Mouse (Mus musculus): Measurements from ENCODE around the gene Mpc1. TPM values are rescaled to one million over a fixed set of nuclear protein-coding genes. Genes with fewer than 3 reads are reported as not detected.
A peak's percentile ranks its signal among the peaks of the same experiment; 100 is the strongest.

The Mpc1 gene
- total and polyA plus RNA-seq, 2 experiments: 305 to 762 TPM

- Histone ChIP-seq H3K4me1 (ENCODE audit: control insufficient read depth, insufficient read depth, low read length) (no peaks in the 10 kb centered on the region), H3K36me3 (ENCODE audit: control insufficient read depth, insufficient read depth, low read length) (no peaks in the 10 kb centered on the region), H3K4me3 (ENCODE audit: insufficient read depth, low read depth, low read length) (no peak overlapping the region), H3K27me3 (ENCODE audit: control insufficient read depth, insufficient read depth, low read length) (no peaks in the 10 kb centered on the region), H3K79me2 (ENCODE audit: control insufficient read depth, insufficient read depth, low read length) (no peaks in the 10 kb centered on the region), H3K27ac (replicated peaks; ENCODE audit: insufficient read depth, low read depth, low read length) (no peak overlapping the region), H3K9ac (ENCODE audit: low read depth, low read length) (no peak overlapping the region)
- TF ChIP-seq POLR2A (IDR thresholded peaks at IDR 0.05; ENCODE audit: extremely low read depth, insufficient read depth, low read length) (no peak), CTCF (IDR thresholded peaks at IDR 0.05; ENCODE audit: low read depth, low read length) (no peak)
- WGBS: 60% methylated on average over 3 of the region's 3 CpGs
- DNase-seq (ENCODE audit: extremely low read depth, low read depth, low spot score): no peak
Observed at GRCm38 (mm10) chr17:8239561-8239960, 43.1 kb upstream of the Mpc1 start.

DNA sequence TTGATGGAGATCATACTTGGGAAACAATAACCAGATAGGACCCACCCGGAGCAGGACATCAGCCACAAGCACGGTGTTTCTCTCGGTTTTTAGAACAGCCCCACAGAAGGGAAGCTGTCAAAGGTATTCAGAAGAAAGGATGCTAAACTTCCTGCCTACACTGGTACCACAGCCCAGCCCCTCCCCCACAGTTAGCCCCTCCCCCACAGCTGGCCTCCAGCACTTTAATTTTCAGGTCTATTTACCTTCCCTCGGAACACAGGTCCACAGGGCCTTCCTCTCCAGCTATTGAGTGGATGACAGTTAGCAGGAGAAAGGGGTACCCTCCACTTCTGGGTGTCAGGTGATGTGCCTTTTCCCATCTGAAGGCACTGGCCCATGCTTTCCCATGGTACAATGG is 42.2 kb upstream of the Mpc1 start:
- H3K9ac ChIP-seq (ENCODE audit: low read depth, low read length): no peak overlapping the region
- 73% methylated on average over 4 of the region's 4 CpGs for WGBS
- no peak for TF ChIP-seq CTCF (IDR thresholded peaks at IDR 0.05; ENCODE audit: low read depth, low read length)
- TF ChIP-seq POLR2A (IDR thresholded peaks at IDR 0.05; ENCODE audit: extremely low read depth, insufficient read depth, low read length): no peak
- DNase-seq (ENCODE audit: extremely low read depth, low read depth, low spot score): no peak
- no peaks in the 10 kb centered on the region for H3K4me1 ChIP-seq (ENCODE audit: control insufficient read depth, insufficient read depth, low read length)
- H3K27me3 ChIP-seq (ENCODE audit: control insufficient read depth, insufficient read depth, low read length): no peaks in the 10 kb centered on the region
- no peak overlapping the region for H3K27ac ChIP-seq (replicated peaks; ENCODE audit: insufficient read depth, low read depth, low read length)
- H3K79me2 ChIP-seq (ENCODE audit: control insufficient read depth, insufficient read depth, low read length): no peaks in the 10 kb centered on the region
- no peak overlapping the region for H3K4me3 ChIP-seq (ENCODE audit: insufficient read depth, low read depth, low read length)
- no peaks in the 10 kb centered on the region for H3K36me3 ChIP-seq (ENCODE audit: control insufficient read depth, insufficient read depth, low read length)

GRCm38 (mm10) chr17:8241645-8242044 is 41.1 kb upstream of the Mpc1 start:
- TF ChIP-seq POLR2A (IDR thresholded peaks at IDR 0.05; ENCODE audit: extremely low read depth, insufficient read depth, low read length) (no peak), CTCF (IDR thresholded peaks at IDR 0.05; ENCODE audit: low read depth, low read length) (no peak)
- no peaks in the 10 kb centered on the region for H3K79me2 ChIP-seq (ENCODE audit: control insufficient read depth, insufficient read depth, low read length)
- H3K4me3 ChIP-seq (ENCODE audit: insufficient read depth, low read depth, low read length): no peak overlapping the region
- 84% methylated on average over 12 of the region's 12 CpGs for WGBS
- H3K27me3 ChIP-seq (ENCODE audit: control insufficient read depth, insufficient read depth, low read length): no peaks in the 10 kb centered on the region
- no peak overlapping the region for H3K9ac ChIP-seq (ENCODE audit: low read depth, low read length)
- DNase-seq (ENCODE audit: extremely low read depth, low read depth, low spot score): no peak
- no peaks in the 10 kb centered on the region for H3K36me3 ChIP-seq (ENCODE audit: control insufficient read depth, insufficient read depth, low read length)
- no peak overlapping the region for H3K27ac ChIP-seq (replicated peaks; ENCODE audit: insufficient read depth, low read depth, low read length)
- H3K4me1 ChIP-seq (ENCODE audit: control insufficient read depth, insufficient read depth, low read length): no peaks in the 10 kb centered on the region

DNA sequence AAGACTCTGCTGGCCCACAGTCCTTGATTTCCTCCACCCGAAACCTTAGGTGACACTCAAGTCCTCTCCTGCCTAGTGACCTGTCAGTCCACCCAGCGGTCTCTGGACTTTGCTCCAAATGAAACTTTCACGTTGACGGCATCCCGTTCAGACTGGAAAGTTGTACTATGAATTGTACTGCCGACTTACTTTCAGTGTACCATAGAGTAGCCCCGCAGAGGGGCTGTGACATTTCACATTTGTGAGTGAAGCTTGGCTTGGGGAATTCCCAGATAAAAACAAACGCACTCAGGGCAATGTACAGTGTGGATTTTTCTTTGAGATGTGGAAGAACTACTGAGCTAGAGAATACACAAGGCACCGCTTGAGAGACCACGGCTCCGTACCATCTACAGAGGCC is 40.5 kb upstream of the Mpc1 start:
- 52% methylated on average over 11 of the region's 11 CpGs for WGBS
- no peak for TF ChIP-seq CTCF (IDR thresholded peaks at IDR 0.05; ENCODE audit: low read depth, low read length)
- no peak for TF ChIP-seq POLR2A (IDR thresholded peaks at IDR 0.05; ENCODE audit: extremely low read depth, insufficient read depth, low read length)
- peak; percentile 16 for DNase-seq (ENCODE audit: extremely low read depth, low read depth, low spot score)
- Histone ChIP-seq H3K9ac (ENCODE audit: low read depth, low read length) (no peak overlapping the region), H3K79me2 (ENCODE audit: control insufficient read depth, insufficient read depth, low read length) (no peaks in the 10 kb centered on the region), H3K27ac (replicated peaks; ENCODE audit: insufficient read depth, low read depth, low read length) (no peak overlapping the region), H3K36me3 (ENCODE audit: control insufficient read depth, insufficient read depth, low read length) (no peaks in the 10 kb centered on the region), H3K4me1 (ENCODE audit: control insufficient read depth, insufficient read depth, low read length) (no peaks in the 10 kb centered on the region), H3K4me3 (ENCODE audit: insufficient read depth, low read depth, low read length) (no peak overlapping the region), H3K27me3 (ENCODE audit: control insufficient read depth, insufficient read depth, low read length) (no peaks in the 10 kb centered on the region)

GRCm38 (mm10) chr17:8244124-8244523 is 38.6 kb upstream of the Mpc1 start:
- Histone ChIP-seq H3K27ac (replicated peaks; ENCODE audit: insufficient read depth, low read depth, low read length) (no peak overlapping the region), H3K79me2 (ENCODE audit: control insufficient read depth, insufficient read depth, low read length) (no peaks in the 10 kb centered on the region), H3K27me3 (ENCODE audit: control insufficient read depth, insufficient read depth, low read length) (no peaks in the 10 kb centered on the region), H3K36me3 (ENCODE audit: control insufficient read depth, insufficient read depth, low read length) (no peaks in the 10 kb centered on the region), H3K4me1 (ENCODE audit: control insufficient read depth, insufficient read depth, low read length) (no peaks in the 10 kb centered on the region), H3K9ac (ENCODE audit: low read depth, low read length) (no peak overlapping the region), H3K4me3 (ENCODE audit: insufficient read depth, low read depth, low read length) (no peak overlapping the region)
- no peak for DNase-seq (ENCODE audit: extremely low read depth, low read depth, low spot score)
- 79% methylated on average over 2 of the region's 2 CpGs for WGBS
- TF ChIP-seq POLR2A (IDR thresholded peaks at IDR 0.05; ENCODE audit: extremely low read depth, insufficient read depth, low read length) (no peak), CTCF (IDR thresholded peaks at IDR 0.05; ENCODE audit: low read depth, low read length) (no peak)

DNA sequence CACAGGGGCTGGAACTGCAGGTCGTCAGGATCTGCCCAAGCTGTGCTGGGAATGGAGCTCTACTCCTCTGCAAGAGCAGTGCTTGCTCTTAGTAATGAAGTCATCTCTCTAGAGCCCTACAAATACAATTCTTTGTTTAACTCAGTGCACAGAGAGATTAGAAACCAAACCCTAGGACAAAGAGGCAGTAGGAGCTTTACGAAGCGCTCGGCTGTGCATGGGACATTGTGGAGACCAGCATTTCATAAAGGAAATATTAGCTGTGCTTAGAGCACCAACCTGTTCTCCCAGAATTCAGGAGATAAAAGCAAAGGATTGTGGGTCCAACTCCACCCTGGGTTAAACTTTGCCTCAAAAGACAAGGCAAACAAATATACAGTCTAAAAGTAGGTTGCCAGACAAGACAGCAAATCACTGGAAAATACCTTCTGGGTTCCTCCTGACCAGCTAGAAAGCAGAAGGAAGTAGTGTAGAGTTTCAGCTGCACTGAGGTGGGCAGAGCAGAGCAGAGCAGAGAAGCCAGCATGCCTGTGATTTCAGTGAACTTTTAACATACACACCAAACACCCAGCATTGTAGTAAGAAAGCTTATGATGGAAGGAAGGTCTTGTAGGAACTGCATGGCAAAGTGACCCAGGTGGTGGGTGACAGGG is 36.5 kb upstream of the Mpc1 start:
- no peak overlapping the region for H3K9ac ChIP-seq (ENCODE audit: low read depth, low read length)
- 80% methylated on average over 4 of the region's 4 CpGs for WGBS
- no peak for DNase-seq (ENCODE audit: extremely low read depth, low read depth, low spot score)
- H3K79me2 ChIP-seq (ENCODE audit: control insufficient read depth, insufficient read depth, low read length): no peaks in the 10 kb centered on the region
- no peak for TF ChIP-seq POLR2A (IDR thresholded peaks at IDR 0.05; ENCODE audit: extremely low read depth, insufficient read depth, low read length)
- TF ChIP-seq CTCF (IDR thresholded peaks at IDR 0.05; ENCODE audit: low read depth, low read length): no peak
- H3K4me1 ChIP-seq (ENCODE audit: control insufficient read depth, insufficient read depth, low read length): no peaks in the 10 kb centered on the region
- no peaks in the 10 kb centered on the region for H3K36me3 ChIP-seq (ENCODE audit: control insufficient read depth, insufficient read depth, low read length)
- no peaks in the 10 kb centered on the region for H3K27me3 ChIP-seq (ENCODE audit: control insufficient read depth, insufficient read depth, low read length)
- H3K27ac ChIP-seq (replicated peaks; ENCODE audit: insufficient read depth, low read depth, low read length): no peak overlapping the region
- no peak overlapping the region for H3K4me3 ChIP-seq (ENCODE audit: insufficient read depth, low read depth, low read length)

All from liver, adult 2 months (tissue).